Mouse (Mus musculus) heart, embryonic 14.5 days (tissue): Measurements from ENCODE around the gene Emx2. TPM values are rescaled to one million over a fixed set of nuclear protein-coding genes. Genes with fewer than 3 reads are reported as not detected.

ENCODE experiments used
- ATAC-seq: fragments of 200-750 bp; cut with Nextera tagmentation; 2 replicates; pipeline ENCODE4 v1.8.0; 2017; ENCODE audit warnings: low read depth, moderate TSS enrichment; ENCODE audit not compliant: insufficient number of reproducible peaks, insufficient read depth, low FRiP score
- H3K27ac ChIP-seq, 2 experiments: fragments of 200-500 bp in 1 of 2; fragments of 300-500 bp in 1 of 2; sonication (generic) in 1 of 2; replicated peaks in 1 of 2; 2 replicates each; pipeline ENCODE4 v1.5.1; 2012 to 2014; ENCODE audit warnings: low read depth in 2 of 2, low read length in 2 of 2, control low read depth in 1 of 2, mild to moderate bottlenecking in 1 of 2, mixed read lengths in 1 of 2; ENCODE audit not compliant: control insufficient read depth in 1 of 2, insufficient read depth in 1 of 2
- H3K27me3 ChIP-seq: fragments of 300-500 bp; sonication (generic); 2 replicates; pipeline ENCODE4 v1.6.1; 2014; ENCODE audit warnings: mild to moderate bottlenecking, low read length, control low read depth; ENCODE audit not compliant: control insufficient read depth, insufficient read depth
- H3K36me3 ChIP-seq: fragments of 300-500 bp; sonication (generic); 2 replicates; pipeline ENCODE4 v1.6.1; 2014; ENCODE audit warnings: mild to moderate bottlenecking, control low read depth, low read length, mixed read lengths; ENCODE audit not compliant: control insufficient read depth, insufficient read depth
- H3K4me1 ChIP-seq, 2 experiments: fragments of 200-500 bp in 1 of 2; fragments of 300-500 bp in 1 of 2; sonication (generic) in 1 of 2; 2 replicates each; pipeline ENCODE4 v1.6.1; 2012 to 2014; ENCODE audit warnings: low read length in 2 of 2, control low read depth in 1 of 2, mixed read lengths in 1 of 2; ENCODE audit not compliant: control insufficient read depth in 2 of 2, insufficient read depth in 2 of 2
- H3K4me2 ChIP-seq: fragments of 300-500 bp; sonication (generic); 2 replicates; pipeline ENCODE4 v1.6.1; 2014; ENCODE audit warnings: mild to moderate bottlenecking, low read length
- H3K4me3 ChIP-seq, 2 experiments: fragments of 200-500 bp in 1 of 2; fragments of 300-500 bp in 1 of 2; sonication (generic) in 1 of 2; 2 replicates each; pipeline ENCODE4 v1.5.1; 2012 to 2014; ENCODE audit warnings: low read length in 2 of 2, mild to moderate bottlenecking in 2 of 2, control low read depth in 1 of 2, low read depth in 1 of 2, moderate library complexity in 1 of 2; ENCODE audit not compliant: control insufficient read depth in 1 of 2, insufficient read depth in 1 of 2
- H3K9ac ChIP-seq: fragments of 300-500 bp; sonication (generic); 2 replicates; pipeline ENCODE4 v1.6.1; 2014; ENCODE audit warnings: mild to moderate bottlenecking, low read length
- H3K9me3 ChIP-seq: fragments of 300-500 bp; sonication (generic); 2 replicates; pipeline ENCODE4 v1.6.1; 2016; ENCODE audit warnings: low read length, control low read depth; ENCODE audit not compliant: control insufficient read depth
- WGBS: fragments of 180-500 bp; shearing (Covaris S2); extraction: QIAGEN DNeasy Blood & Tissue Kit; methylation state at CpG from one replicate; pipeline ENCODE4 v1.1.7; 2014; 5-methylcytosine and 5-hydroxymethylcytosine counted together
- polyA plus RNA-seq: library from polyadenylated mRNA; unstranded; fragments of >200 nt; fragmentation: Nextera tagmentation; extraction: Ambion mirVana; gene quantifications from 2 replicates; pipeline ENCODE4 v1.2.1, GENCODE M21; 2014

Gene Emx2
- polyA plus RNA-seq, 1 experiment from 2014 or later = not detected

- no peak for ATAC-seq
- 4% methylated on average over 23 of the region's 23 CpGs for WGBS
- Histone ChIP-seq H3K4me3 (peak overlapping the region in 1 of 2 experiments; percentile 22; a peak in 2 of 4 replicates), H3K27ac (no peak overlapping the region), H3K9ac (no peak overlapping the region), H3K4me2 (no peak overlapping the region), H3K27me3 (peaks cover 91% of the 10 kb centered on the region), H3K9me3 (no peaks in the 10 kb centered on the region), H3K4me1 (peaks cover 0 to 18% of the 10 kb centered on the region in 2 experiments; a peak in 3 of 4 replicates), H3K36me3 (no peaks in the 10 kb centered on the region)
These were observed 894 bp upstream of the Emx2 start for GRCm38 (mm10) chr19:59457011-59457945.

GRCm38 (mm10) chr19:59458743-59459135, 567 bp downstream of the Emx2 start:
- Histone ChIP-seq H3K27me3 (peaks cover 91% of the 10 kb centered on the region), H3K27ac (no peak overlapping the region)
- under 1% methylated on average over 15 of the region's 15 CpGs for WGBS

GRCm38 (mm10) chr19:59459158-59459781, 1.1 kb downstream of the Emx2 start:
- Histone ChIP-seq H3K9ac (no peak overlapping the region), H3K4me3 (peak overlapping the region; percentile 22 to 29), H3K27me3 (peaks cover 91% of the 10 kb centered on the region), H3K9me3 (no peaks in the 10 kb centered on the region), H3K4me1 (peaks cover 0 to 18% of the 10 kb centered on the region in 2 experiments; a peak in 3 of 4 replicates), H3K36me3 (no peaks in the 10 kb centered on the region), H3K27ac (no peak overlapping the region), H3K4me2 (peak overlapping the region; percentile 46)
- ATAC-seq = no peak
- under 1% methylated on average over 56 of the region's 75 CpGs for WGBS

More at GRCm38 (mm10) chr19:59458743-59459135, 567 bp downstream of the Emx2 start:
- no peak for ATAC-seq
- peak overlapping the region; percentile 46 for H3K4me2 ChIP-seq
- peaks cover 0 to 18% of the 10 kb centered on the region in 2 experiments; a peak in 3 of 4 replicates for H3K4me1 ChIP-seq
- H3K4me3 ChIP-seq = peak overlapping the region; percentile 12 to 22
- H3K9ac ChIP-seq = no peak overlapping the region
- H3K9me3 ChIP-seq = no peaks in the 10 kb centered on the region
- H3K36me3 ChIP-seq = no peaks in the 10 kb centered on the region

GRCm38 (mm10) chr19:59459811-59460241, 1.7 kb downstream of the Emx2 start:
- WGBS = under 1% methylated on average over 19 of the region's 19 CpGs
- Histone ChIP-seq H3K27ac (no peak overlapping the region), H3K9me3 (no peaks in the 10 kb centered on the region), H3K27me3 (peaks cover 91% of the 10 kb centered on the region), H3K36me3 (no peaks in the 10 kb centered on the region), H3K4me1 (peaks cover 0 to 18% of the 10 kb centered on the region in 2 experiments; a peak in 3 of 4 replicates), H3K9ac (no peak overlapping the region), H3K4me2 (peak overlapping the region; percentile 46; the same call in 1 of the 2 replicates), H3K4me3 (peak overlapping the region in 1 of 2 experiments; percentile 22; a peak in 2 of 4 replicates)
- ATAC-seq = no peak

GRCm38 (mm10) chr19:59460328-59461115, 2.4 kb downstream of the Emx2 start:
- no peak for ATAC-seq
- Histone ChIP-seq H3K4me1 (peaks cover 0 to 18% of the 10 kb centered on the region in 2 experiments; a peak in 3 of 4 replicates), H3K9me3 (no peaks in the 10 kb centered on the region), H3K27ac (no peak overlapping the region), H3K4me3 (no peak overlapping the region), H3K36me3 (no peaks in the 10 kb centered on the region), H3K4me2 (no peak overlapping the region), H3K27me3 (peaks cover 91% of the 10 kb centered on the region), H3K9ac (no peak overlapping the region)
- 2% methylated on average over 34 of the region's 34 CpGs for WGBS

- no peak overlapping the region for H3K4me3 ChIP-seq
- peaks cover 91% of the 10 kb centered on the region for H3K27me3 ChIP-seq
- no peak overlapping the region for H3K27ac ChIP-seq
- no peaks in the 10 kb centered on the region for H3K36me3 ChIP-seq
- WGBS = 1% methylated on average over 36 of the region's 36 CpGs
- no peak; the same call in 1 of the 2 replicates for ATAC-seq
- H3K4me2 ChIP-seq = no peak overlapping the region
- H3K9ac ChIP-seq = no peak overlapping the region
- H3K4me1 ChIP-seq = peaks cover 0 to 18% of the 10 kb centered on the region in 2 experiments; a peak in 3 of 4 replicates
- H3K9me3 ChIP-seq = no peaks in the 10 kb centered on the region
These were observed 3.6 kb downstream of the Emx2 start for GRCm38 (mm10) chr19:59461481-59462421.
